Mouse (Mus musculus) adrenal gland, adult 8-10 months (tissue): ENCODE measurements around the gene D16Ertd472e. TPM values are rescaled to one million over a fixed set of nuclear protein-coding genes. Genes with fewer than 3 reads are reported as not detected.
"Not testable (repeated sequence)": the region's sequence is repeated elsewhere in the genome, so short reads cannot be mapped to it uniquely, and the experiment has no call there.

Experiments used
- DNase-seq: peaks from one replicate; pipeline ENCODE4 v3.0.0; 2022
- total RNA-seq, 4 experiments: library from RNA; stranded (reverse); gene quantifications; 2 replicates each; pipeline ENCODE4 v1.2.4; 2022

The D16Ertd472e gene
- total RNA-seq, 4 experiments from 2014 or later: 22.2 to 58.2 (median 30.5) TPM

DNA sequence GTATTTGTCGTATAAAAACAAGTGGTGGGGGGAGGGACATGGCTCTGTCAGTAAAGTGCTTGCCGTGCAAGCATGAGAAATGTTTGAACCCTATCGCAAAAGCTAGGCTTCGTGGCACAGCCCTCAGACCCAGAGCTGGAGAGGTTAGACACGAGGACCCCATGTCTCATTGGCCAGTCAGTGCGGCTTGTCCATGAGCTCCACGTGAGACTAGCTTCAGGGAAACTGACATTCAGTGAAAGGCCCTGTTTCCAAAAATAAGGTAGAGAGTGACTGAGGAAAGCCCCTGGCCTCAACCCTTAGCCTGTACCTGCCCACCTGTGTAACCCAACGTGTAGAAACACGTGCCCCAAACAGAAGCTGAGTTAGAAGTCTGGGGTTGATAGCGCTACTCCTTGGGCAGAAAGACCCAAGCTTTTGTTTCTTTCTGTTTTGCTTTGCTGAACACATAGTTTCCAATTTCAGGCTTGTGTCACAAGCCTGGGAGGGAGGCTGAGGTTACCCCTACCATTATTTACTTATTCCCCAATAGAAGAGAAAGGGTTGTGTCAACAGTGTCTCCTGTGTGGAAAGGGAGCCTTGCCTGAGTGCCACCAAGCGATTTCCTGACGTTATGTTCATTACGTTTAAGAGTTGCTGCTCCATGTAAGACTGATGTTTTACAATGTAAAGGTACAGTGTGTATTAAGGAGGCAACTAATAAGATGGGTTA is 12.2 kb downstream of the D16Ertd472e start:
- DNase-seq: no peak

DNA sequence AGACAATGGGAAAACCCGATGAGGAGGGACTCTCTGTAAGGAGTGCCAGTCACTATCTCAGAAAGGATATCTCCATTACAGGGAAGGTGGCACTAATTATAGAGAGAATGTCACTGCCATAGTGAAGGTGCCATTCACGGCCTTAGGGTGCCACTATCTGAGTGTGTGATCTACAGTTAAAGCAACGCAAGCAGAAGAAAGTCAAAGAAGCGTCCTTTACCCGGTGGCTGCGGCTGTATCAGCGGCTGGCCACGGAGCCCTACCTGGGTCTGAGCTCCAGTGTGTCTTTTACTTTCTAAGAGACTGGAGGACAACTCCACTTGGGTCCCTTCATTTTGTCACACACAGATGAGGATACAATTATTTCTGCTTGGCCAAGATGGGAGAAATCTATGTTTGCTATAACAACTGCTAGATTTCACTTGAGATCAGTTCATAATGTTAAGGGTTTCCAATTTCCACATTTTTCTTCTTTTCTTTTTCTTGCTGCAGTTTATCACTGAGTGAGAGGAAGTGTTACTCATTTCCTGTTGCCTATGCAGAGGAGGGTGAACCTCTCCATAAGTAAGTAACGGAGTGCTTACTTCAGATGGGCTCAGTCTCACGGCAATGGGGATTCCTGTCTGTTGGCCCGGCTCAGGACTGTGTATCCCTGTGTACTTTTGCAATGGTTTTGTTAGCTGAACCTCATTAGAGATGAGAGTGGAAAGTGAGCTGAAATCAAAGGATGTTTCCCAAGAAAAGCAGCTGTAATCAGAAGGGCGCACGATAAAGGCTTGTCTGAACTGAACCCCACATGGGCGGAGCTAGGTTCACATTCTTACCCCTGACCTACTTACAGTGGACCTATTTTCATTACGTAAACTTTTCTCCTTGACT is 13.2 kb downstream of the D16Ertd472e start:
- peak; percentile 44 for DNase-seq

DNA sequence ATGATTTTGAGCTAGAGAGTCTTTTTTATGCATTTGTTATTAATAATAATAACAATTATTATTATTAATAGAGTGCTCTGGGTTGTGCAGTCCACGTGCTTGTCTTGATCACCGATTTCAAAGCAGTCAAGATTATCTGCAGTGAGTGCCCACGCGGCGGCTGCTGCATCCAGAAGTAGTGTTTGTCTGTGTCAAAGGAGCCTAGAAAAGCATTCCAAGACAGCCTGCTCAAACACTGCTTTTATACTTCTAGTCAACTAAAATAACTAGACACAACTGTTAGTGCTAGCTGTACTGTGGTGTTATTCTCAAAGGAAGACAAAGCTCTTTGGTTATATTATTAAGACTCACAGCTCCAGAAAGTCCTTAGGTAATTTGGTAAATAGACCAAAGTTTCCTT is 15.9 kb downstream of the D16Ertd472e start:
- DNase-seq: no peak

DNA sequence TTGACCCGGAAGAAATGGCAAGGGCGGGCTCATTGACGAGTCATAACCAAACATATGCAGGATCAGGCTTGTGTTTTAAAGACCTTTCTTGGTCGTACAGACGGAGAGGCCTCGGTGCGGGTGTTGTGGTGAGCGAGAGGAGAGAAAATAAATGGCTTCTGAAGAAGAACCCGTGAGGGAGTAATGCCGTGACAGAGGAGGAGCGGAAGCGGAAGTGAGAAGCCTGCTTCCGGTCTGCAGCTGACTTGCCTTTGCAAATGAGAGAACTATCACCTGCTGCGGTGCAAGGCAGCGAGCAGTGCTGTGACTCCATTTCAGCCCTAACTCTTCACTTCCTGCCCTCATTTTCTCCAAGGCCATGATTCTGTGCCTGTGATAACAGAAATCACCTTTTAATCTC is 16.4 kb downstream of the D16Ertd472e start:
- DNase-seq: no peak

DNA sequence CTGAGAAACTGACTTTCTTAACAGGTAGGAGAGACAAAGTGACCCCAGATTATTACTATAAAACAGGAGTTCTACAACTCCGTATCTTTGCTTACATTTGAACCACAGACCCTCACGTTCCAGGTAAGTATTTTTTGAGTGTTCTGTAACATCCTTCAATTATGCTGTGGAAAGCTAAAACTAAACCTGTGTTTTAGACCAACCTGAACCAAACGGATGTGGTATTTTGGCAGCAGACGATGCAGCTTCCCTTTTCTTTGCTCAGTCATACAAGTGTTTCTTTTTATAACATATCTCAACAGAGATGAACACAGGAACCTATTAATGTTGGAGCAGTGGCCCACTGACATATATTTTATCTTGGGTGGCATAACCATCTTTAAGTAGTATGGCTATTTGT is 18.9 kb downstream of the D16Ertd472e start:
- DNase-seq: no peak

DNA sequence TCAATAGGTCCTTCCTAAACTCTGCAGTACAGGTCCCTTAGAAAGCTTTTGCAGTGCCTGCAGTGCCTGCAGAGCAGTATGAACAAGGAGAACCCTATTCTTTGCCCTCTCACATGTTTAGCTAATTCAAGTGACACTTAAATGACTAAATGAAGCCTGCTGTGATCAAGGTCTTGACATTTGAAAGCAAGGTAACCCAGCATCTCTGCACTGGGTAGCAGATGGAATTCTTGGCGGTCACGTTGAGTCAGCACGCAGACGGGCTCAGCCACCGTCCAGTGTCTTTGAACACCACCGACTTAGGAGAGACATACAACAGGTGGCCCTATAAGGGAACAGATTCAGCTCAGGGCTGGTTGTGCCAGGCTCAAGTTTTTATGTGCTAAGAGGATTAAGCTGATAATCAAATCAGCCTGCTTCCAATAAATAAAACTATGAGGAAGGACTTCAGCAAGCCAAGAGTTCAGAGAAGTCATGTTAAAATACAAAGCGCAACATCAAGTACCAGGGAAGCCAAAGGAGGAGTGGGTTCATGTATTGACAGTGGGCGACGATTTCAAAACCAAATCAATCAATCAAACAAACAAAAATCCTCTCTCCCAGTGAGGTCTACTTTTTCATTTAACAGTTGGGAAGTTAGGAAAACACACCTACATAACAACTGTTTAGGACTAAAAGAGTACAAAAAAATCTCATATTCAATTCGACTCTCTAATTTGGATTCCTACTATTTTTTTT is 21.4 kb downstream of the D16Ertd472e start:
- peak; percentile 68 for DNase-seq

DNA sequence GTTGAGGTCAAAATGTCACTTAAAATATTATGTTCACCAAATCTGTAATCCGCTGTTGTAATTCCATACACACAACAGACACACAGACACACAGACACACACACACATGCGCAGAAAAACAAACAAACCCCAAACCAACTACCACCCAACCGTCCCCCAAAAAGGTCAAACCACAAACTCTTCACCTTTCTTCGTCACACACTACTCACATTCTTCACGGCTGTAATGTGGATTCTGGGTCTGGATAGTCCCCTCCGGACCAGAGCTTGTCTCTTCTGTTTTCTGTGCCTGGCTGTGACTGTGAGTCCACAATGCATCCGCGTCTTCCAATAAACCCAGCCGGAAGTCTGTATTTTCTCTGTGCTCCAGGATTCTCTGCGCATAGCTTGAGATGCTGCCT is 29.1 kb downstream of the D16Ertd472e start:
- DNase-seq: no peak

DNA sequence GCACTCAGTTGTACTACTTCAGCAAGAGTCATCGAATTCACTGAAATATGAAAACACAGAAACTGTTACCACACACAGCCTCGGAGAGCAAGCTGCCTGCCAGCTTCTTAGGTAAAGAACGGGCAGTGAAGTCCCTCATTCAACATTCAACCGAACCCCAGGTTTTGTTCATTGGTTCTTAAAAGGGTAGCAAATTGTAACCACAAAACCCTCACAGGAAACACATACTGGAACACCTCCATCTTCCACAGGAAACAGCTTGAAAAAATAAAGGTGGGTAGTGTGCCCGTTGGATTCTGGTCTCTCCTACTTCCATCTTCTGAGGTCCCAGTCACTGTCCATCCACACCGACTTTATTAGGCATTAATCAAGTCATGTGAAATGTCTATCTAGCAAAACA is 30.0 kb downstream of the D16Ertd472e start:
- DNase-seq: no peak

DNA sequence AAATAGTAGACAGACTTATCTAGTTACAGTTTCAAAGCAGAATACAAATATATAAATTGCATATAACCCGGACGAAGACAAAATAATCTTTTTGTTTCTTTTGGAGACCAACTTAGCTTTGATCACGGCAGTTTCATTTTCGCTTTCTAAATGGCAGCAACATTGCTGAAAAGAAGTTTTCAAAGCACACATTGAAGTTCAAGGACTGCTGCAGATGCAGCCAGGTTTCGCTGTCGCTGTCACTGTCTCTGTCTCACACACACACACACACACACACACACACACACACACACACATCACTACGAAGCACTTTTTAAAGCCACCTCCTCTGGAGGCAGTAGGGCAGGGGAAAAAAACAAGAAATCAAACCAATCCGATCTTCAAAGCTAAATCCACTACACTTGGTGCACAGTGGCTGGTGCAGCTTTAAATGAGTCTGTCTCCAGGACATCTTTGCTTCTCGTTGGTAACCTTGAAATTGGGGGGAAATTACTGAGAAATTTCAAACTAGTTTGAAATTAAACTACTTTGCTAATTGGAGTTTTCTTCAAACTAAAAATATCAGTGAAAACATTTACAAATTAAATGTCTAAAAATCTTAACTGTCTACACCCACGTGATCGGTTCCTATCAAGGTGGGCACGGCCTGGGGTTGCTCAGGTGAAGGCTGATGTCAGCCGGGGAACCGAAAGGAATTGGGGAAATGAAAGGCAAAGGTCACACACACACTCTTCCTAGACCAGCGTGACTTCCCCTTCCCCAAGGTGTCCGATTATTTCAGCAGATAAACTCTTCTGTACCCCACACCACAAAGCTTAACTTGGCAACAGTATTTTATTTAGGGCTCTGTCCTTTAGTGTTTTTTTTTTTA is 35.9 kb downstream of the D16Ertd472e start:
- peak; percentile 18 for DNase-seq

DNA sequence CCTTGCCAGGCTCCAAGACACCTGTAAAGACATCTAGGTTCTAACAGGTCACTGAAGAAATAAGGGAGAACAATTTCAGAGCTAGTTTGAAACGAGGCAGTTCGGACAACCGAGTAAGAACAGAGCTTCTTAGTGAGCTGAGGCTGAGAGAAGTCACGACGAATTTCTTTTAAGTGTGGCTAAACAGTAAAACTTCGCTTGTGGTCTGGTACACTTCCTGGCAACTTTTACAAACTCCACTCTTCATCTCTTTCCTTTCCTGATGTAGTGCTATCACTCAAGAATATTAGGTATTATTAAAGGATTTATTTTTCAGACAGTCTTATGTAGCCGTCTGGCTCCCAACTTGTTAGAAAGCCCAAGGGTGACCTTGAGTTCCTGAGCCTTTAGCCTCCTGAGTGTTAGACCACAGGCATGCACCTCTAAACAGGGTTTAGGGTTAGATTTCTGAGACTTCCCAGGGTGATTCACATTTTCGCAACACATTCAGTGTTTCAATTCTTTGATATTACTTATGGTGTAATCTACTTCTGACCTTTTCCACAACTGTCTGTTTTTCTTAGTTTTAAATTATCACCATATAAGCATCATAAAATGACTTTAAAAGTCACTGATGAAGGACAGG is 38.6 kb downstream of the D16Ertd472e start:
- no peak for DNase-seq

DNA sequence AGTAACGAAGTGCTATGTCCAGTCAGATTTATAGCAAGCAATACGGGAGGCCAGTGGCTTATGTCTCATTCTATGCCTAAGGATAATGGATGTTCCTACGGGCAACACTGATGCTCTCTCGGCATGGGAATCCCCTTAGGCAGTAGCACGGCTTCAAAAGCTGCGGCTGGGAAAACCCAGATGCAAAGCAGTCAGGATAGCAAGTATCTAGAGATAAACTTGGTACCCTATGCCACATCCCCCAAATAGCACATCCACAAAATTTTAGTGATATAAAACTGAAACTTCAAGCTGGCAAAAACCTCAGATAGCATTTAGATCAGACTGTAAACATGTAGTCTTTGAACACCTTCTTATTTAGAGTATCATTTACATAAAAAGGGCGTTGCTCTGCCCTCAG is 39.2 kb downstream of the D16Ertd472e start:
- DNase-seq: no peak

DNA sequence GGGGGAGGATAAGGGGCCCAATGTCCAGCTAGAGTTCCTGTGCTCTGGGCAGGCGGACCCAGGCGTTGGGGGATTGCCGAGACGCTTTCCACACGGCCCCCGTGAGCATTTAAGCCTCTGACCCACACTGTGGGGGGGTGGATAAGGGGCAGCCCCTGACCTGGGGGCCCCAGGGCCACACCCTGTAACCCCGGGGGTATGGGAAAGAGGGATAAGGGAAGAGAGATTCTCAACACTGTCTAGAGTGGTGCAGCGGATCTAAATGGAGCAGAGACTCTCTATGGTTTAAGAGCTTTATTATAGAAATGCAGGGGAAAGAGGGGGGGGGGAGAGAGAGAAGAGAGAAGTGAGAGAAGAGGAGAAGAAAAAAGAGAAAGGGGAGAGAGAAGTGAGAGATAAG is 42.0 kb downstream of the D16Ertd472e start:
- DNase-seq: no peak

DNA sequence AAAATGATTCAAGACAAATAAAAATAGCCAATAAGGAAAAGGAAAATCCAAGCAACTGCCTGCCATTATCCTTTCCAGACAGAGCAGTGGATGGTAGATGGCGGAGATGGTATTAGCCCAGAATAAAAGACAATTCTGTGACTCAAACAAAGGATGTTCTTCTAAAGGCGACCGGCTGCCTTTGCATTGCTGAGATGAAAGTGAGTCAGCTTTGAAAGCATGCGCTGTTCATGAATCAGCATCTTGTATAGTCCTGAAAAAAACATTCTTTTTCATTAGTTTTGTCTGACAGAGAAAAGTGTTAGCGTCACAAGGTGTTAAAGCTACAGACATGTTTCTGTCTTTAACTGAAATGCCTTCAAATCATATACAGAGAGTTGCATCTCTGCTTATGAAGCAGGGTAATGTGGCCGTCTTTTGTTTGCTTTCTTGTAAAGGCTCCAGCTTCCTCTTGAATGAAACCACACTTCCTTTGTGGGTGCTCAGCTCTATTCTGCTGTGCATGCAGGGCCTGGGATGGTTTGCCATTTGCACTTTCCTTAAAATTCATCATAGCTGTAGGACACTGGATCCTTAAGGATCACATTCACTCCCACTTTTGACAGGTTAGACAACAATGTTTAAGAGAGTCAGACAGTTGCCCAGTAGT is 44.4 kb downstream of the D16Ertd472e start:
- DNase-seq: no peak

DNA sequence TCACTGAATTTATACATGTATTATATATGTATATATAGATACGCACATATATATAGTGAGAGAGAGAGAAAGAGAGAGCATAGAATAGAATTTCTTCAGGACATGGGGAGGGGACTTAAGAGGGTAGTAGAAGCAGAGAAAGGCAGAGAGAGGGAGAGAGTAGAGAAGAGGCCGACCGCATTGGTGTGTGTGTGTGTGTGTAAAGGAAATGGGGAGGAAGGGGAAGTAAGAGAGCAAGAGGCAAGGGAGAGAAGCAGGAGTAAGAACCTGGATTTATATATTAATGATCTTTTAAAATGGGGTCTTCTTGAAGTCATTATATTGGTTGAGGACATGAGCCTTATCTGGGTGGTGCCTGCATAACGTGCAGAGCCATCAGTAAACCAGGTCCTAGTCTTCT is 53.5 kb downstream of the D16Ertd472e start:
- no peak for DNase-seq

DNA sequence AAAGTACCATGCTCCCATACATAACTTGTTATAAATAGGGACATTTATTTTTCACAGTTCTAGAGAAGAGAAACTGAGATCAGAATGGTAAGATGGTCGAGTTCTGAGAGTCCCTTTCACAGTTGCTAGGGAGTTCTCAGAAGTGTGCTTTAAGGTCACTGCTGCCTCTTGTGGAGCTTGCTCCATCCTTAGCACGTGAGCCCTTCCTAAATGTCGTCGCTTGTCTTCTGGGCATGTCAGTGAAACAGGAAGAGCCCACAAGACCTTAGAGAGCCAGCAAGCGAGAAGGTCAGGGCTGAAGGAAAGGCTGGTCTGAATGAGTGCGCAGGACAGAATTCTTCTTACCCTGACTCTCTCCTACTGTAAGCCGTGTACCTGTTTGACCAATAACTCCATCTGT is 57.8 kb downstream of the D16Ertd472e start:
- no peak for DNase-seq

DNA sequence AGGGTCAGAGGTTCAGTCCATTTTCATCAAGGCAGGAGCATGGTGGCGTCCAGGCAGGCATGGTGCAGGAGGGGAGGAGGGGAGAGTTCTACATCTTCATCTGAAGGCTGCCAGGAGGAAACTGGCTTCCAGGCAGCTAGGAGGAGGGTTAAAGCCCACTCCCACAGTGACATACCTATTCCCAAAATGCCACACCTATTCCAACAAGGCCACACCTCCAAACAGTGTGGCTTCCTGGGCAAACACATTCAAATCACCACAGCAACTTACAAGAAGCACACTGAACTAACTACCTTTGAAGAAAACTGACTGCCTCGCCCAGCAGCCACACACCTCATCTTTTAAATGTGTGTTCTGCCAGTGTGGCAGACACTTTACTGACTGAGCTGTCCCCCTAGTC is 59.3 kb downstream of the D16Ertd472e start:
- DNase-seq: no peak

DNA sequence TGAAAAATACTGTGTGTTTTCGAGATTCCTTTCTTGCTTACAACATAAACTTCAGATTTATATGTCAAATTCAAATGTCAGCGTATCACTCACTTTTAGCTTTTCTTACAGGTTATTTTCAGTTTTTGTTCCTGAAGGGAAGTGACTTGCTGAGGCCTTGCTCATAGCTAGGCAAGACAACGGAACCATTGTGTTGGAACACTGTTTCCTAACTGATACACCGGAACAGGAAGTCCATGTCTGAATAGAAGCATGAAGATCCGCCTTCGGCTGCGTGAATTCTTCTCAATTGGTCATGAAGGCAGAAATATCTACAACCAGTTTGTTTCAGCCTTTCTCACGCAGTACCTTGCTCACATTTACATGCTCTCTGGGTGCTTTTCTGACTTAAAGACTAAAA is 65.0 kb downstream of the D16Ertd472e start:
- no peak for DNase-seq

DNA sequence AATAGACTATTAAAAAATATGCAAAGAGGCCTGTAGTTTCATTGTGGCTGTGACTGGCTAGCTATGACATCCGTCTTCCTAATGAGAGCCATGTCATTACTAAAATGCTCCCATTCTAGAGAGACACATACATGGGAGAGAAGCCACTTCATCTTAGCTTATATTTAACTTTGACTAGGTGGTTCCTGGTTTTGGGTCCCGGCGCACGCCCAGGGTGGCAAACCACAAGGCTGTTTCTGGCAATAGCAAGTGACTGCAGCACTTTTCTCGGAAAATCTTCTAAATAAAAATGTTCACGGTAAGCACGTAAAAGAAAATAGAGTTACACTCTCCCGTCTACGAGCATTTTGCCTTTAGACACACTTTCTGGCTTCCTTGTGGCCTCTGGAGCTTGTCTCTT is 74.0 kb downstream of the D16Ertd472e start:
- no peak for DNase-seq

DNA sequence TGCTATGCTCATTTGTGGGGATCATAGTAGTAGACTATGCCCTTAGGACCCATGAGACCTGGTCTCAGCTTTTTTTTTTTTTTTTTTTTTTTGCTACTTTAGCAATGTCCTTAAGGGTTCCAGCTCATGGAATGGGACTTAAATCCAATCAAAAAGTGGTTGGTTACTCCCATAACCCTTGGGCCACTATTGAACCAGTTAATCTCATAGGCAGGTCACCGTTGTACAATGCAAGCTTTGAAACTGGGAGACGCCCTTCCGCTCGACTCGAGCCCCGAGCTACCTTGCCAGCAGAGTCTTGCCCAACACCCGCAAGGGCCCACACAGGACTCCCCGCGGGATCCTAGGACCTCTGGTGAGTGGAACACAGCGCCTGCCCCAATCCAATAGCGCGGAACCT is 83.8 kb downstream of the D16Ertd472e start:
- DNase-seq: not testable (repeated sequence)

DNA sequence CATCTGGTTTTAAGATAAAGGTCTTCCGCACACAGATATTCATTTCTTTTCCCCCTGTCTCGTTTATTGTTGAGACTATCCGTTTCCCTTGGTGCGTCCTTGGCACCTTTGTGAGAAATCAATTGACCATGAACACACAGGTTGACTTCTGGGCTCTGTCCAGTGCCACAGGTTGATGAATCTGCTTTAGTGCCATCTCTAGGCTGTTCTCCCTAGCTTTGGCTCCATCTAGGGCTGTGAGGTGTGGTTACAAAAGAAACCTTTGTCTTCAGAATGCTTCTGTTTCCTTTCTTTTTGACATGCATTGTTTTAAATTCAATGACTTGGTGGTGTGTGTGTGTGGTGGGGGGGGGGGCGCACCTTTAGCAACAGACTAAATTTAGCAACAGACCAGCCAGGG is 85.7 kb downstream of the D16Ertd472e start:
- no peak for DNase-seq
